Mouse (Mus musculus) adrenal gland, postnatal 36 days (tissue): ENCODE measurements at regions not wholly inside any gene's neighbourhood (a gene's known extent, or its start where the extent isn't known, plus 50 kb on each side); places are given as distances from the start of the nearest gene placed in this dataset.
A peak's percentile ranks its signal among the peaks of the same experiment; 100 is the strongest.

Source experiments
- DNase-seq, 2 experiments: peaks; one replicate each; pipeline ENCODE4 v3.0.0; 2021; ENCODE audit warnings: mixed read lengths in 1 of 2

DNA sequence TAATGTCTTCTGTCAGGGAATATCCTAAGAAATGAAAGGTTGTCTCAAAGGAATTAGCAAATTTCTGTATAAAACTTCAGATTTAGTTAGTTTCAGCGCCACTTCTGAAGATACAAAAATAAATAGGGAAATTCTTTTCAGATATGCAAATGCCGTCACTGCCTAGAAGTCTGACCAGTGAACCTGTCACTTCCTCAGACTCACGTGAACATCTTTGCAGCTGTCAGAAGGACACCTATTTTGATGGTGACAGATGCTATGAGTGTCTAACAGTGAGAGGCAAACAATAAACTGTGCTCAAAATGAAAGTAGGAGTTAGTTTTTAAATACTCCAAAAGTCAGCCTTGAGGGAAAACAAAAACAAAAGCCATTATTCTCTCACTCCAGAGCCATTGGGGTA lies 57.5 kb upstream of the Igf1r start:
- DNase-seq: no peak

DNA sequence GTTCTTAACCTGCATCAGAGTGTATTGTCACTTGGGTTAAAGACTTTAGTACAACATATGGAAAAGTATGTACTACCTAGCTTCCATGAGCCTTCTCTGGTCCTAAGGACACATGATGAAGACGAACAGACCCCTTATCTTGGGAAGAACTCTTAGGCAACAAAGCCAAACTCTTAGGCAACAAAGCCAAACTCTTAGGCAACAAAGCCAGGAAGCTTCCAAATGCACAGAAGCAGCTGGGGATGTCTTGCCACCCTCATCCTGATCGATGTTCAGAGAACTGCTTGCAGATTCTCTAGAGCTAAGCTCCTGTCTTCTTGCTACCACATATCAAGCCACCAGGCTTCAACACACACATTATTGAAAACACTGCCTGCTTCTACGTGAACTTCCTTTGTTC lies 59.7 kb upstream of the Igf1r start:
- DNase-seq: no peak

DNA sequence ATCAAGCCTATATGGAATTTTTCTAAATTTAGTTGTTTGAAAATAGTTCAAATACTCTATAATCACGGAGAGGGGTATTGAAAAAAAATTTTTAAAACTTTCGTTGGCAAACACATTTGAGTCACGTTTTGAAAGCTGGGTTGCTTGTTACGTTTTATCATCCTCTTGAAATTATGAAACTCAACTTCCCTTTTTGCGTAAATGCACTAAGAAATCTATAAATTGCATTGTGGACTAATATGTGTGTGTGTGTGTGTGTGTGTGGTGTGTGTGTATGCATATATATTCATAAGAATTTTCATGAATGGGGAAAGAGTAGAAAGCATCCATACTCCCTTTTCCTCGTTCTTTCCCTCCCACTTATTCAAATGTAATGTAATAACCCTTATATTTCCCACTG lies 69.6 kb upstream of the Igf1r start:
- no peak for DNase-seq

DNA sequence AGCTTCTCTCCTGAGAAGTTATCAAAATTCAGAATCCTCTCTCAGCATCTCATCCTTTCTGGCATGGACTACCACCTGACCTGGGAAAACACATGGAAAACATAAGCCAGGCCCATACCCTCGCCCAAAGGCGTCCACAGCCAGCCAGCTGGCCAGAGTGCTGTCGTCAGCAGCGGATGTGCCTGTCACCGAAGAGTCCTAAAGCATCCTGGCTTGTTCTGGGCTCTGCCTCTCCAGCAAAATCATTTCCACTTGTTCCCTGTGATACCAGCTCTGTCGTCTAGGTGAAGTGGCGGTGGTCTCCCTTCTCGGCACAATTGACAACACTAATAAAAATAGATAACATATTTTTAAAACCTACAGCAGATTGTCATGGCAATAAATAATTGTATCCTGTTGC lies 70.0 kb upstream of the Igf1r start:
- no peak for DNase-seq

DNA sequence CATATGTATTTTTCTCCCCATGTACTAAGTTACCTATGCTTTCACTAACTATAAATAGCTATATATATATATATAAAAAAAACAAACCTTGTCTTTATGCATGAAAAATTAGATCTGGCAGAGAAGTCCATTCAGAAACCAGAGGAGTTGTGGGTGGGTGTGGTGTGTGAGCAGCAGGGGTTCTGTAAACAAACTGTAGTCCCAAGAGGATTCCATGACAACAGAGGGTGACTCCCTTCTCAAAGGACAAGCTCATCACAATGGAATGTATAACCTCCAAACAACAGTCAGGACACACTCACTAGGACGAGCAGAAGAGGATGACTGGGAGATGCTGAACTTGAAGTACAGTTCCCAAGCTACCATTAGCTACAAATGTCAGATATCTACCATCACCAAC lies 74.4 kb upstream of the Igf1r start:
- DNase-seq: no peak

DNA sequence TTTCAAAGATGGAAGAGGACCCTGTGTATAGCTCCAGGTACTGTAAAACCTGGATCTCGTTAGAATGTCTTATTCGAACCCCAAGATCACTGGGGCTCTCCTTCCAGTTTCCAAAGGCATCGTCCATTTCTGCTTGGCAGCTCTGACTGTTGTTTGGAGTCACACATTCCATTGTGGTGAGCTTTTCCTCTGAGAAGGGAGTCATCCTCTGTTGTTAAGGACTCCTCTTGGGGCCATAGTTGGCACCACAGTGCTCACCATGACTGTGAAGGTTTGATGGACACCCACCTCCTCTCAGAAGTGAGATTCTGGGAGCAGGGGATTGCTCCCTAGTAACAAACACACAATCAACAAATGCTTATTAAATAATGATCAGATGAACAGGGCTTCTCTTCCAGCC lies 75.0 kb upstream of the Igf1r start:
- DNase-seq: no peak

DNA sequence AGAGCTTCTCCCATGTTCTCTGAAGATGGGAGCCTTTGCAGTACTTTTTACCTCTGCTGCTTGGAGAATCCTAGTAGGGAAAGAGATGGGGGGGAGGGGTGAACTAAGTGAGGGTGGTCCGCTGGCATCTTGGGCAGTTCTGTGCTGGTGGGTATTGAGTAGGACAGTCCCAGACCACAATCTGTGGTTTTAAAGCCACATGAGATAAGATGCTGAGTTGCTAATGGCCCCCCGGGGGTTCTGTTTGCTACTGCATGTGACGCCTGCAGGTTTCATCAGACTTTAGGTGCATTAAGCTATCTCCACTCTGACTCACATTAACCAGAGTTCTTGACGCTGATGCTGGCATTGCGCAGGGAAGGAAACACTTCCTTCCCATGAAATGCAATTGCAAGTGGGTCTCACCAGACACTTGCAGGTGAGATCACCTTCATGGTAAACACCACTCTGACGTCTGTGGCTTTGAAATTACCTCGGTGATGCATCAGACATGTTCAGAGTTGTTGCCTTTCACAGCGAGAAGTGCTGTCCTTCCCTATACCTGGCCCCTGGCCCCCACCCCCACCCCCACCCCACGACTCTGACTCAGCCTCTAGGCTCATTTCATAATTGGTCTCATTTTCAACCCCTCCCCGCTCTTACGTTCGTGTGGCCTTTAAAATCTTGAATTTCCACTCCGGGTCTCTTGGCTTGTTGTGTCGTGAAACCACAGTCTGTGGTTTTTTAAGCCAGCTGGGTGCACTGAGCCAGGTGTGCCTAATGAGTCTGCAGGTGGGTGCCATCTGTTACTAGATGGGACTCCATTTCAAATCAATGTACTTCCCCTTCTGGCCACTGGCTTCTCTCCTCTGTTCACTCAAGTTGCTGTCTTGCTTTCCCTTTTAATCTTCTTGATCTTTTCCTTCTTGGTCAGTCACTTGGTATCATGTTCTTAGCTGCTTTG lies 94.8 kb upstream of the Synm start:
- DNase-seq: no peak

DNA sequence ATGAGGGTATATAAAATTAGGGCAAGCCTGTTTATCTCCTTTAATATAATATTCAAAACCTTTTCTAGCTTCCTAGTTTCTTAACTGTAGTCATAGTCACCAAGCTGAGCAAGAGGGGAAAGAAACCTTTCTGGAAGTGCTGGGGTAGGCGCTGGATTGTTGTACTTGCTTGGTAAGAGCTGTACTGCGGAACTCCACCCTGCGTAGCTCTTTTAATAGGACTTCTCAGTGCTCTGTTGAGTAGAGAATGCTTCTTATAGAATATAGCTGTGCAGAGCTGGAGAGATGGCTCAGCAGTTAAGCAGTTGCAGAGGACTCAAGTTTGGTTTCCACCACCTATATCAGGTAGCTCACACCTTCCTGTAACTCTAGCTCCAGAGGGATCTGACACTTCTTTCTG lies 93.3 kb upstream of the Synm start:
- no peak for DNase-seq

DNA sequence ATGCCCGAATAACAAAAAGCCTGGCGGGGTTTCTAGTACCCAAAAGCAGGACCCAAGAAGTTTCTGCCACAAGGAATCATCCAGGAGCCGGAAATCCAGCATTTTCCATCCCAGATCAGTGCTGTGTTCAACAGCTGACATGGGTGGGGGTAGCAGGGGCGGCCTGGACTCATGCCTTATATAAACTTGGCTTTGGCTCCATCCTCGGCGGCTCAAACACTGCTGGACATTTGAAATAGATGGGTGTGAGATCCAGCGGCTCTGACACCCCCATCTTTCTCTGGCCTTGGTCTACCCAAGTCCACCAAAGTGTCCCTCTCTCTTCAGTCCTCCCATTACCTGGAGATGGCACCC lies 89.9 kb upstream of the Synm start:
- no peak for DNase-seq

DNA sequence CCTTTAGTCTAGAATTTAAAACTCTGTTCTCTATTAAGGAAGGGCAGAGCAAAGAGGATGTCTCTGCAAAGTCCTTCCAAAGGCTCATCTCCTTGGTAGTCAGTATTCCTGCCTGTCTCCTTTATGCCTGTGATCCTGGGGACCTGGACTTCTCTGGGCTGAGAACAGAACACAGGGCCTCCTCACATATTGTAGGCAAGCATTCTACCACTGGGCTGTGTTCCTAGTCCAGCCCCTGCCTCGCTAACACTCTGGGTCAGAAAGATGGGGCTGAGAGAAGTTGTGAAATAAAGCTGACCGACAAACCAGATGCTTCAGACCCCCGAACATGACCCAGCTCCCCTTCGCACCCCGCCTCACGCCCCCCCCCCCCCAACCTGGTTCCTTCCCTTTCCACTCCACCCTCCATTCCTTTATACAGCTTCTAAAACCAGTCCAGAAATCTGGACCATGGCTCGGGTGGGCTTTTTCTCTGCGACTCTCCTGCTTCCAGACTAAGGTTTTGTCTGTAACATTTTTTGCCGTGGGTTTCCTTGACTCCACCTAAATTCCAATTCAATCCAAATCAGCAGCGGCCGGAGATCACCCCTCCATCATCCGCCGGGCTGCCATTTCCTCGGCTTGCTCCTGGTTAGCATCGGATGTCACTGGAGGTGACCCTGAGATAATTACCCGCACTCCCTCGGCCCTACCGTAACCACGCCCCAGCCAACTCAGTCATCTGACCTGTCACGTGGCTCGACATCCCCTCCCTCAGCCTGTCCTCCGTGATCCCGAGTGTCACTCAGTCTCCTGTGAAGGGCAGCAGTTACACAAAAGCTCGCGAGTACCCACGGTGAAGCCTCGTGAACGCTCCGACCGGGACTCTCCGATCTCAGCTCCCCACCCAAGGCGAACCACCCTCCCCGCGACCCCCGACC lies 89.3 kb upstream of the Synm start:
- peak; percentile 57 to 66 for DNase-seq

DNA sequence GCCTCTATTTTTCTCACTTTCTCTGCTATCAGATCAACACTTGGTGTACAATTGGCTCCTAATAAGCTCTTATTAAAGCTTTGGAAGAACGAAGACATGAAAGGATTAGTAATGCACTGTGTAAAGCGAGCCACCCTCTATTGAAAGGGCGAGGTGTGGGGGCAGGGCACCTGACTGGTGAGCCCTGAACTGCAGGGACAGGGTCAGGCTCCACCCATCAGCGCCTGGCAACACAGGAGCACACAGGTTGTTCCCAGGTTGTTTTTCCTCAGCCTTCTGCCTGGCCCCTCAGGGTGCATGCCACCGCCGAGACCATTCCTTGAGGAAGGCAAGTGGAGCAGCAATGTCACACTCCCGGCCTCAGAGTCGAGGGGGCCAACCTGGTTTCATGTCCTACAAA lies 87.3 kb upstream of the Synm start:
- DNase-seq: no peak

DNA sequence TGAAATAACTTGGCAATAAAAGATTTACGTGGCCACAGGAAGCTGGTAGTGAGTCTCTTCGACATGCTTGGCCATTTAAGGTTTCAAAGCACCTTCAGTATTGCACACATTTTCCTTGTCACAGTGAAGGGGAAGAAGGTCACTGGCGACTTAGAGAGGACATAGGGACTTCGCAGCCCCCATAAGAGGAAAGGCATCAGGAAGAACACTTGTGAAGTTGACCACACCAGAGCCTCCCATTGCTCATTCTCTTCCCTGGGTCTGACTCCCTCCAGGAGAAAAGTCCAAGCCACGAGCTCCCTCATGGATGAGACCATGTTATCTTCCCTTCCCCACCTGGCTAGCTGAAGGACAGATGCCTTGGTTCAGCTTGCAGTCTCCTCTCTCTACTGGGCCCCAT lies 77.4 kb upstream of the Synm start:
- DNase-seq: no peak

DNA sequence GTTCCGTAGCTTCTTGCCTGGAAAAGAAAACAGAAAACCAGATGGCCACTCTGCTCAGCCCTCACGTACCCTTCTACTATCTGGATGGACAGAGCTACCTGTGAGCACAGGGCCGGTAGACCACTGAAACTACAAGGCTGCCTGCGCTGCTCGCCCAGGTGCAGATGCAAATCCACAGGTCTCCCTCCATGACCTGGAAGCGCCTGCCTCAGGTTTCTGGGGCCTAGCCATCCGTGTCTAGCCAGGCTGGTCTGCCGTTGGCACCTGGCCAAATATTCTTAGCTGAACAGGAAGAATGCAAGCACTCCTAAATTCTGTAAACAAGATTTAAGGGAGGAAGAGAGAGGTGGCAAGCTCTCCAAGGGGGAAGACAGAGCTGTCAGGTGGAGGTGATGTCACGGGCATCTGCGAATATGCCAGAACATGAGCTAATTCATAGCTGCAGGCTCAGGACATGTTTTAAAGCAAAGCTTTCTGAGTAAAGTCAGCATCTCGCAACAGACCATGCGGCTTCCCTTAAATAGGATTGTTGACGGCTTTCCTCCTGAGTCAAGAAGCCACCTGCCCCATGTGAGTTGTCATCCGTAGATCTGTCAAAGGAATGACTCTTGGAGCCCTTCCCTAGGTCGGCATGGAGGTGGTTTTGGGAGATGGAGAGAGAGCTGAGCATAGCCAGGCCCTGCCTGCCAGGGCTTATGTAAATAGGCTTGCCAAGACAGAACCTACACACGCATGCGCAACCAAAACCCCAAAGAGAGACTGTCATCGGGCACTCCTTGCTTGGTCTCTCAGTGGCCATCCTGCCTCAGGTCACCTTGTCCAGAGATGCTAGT lies 76.8 kb upstream of the Synm start:
- DNase-seq: no peak

DNA sequence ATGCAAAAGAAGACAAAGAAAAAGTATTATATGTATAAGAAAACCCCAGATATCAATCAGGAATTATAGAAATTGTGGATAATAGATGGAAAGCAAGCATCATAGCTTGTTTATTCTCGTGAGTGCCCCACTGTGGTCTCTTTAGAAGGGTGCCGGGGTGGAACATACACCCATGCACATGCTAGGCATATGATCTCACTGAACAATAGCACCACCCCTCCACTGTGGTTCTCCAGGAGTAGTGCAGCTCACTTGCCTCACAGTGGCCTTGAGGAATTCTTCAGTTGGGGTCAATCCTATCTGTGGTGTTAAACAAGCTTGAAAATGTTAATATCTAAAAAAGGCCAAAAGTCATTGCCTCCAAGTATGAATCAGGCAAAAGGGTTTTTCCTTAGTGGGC lies 72.2 kb upstream of the Synm start:
- DNase-seq: no peak

DNA sequence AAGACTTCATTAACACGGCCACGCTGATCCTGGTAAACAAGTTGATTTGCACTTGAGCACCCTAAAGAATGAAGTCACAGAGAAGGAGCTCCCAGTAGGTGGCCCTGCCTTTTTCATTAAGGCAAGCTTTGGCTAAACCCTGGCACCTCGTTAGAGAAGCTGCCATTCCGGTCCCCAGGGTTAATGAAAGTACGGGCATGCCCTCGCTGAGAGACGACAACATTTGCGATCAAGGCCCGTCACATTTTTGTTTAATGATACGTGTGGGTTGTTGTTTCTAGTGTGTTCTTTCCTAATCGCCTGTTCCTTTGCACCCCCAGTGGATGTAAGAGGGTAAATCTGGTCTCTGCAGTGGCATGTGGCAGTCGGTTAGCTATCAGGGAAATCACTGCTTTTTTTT lies 67.8 kb upstream of the Synm start:
- no peak for DNase-seq

DNA sequence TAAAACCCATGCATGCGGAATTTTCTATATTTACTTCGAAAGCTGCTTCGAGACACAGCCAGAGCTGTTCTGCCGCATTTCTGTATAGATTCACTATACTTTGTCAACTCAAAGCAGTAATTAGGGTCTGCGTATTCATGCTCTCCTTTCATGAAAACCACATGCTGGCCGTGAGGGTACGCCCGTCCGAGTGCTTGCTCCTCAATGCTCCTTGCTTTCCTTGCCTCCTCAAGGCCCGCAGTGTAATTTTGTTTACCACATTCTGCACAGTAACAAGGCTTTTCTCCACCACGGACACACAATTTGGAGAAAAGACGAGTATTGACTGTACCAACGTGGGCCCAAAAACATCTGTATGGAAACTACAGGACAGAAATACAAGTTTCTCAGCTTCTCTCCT lies 67.4 kb upstream of the Synm start:
- DNase-seq: no peak

DNA sequence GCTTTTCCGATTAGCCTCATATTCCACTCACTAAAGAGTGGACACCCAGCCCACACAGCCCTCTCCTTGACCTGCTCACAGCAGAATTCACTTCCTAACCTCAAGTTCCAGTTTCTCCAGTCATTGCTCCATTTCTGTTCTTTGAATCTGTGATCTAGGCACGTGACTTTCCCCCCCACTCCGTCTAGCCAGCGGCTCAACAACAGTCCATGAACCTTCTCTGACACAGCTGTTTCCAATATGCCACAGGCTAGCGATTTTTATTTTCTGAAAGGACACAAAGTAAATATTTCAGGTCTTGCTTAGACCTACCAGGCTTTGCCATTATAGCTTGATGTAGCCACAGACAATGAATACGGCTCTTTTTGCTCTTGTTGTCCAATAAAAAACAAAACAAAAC lies 66.8 kb upstream of the Synm start:
- DNase-seq: no peak

DNA sequence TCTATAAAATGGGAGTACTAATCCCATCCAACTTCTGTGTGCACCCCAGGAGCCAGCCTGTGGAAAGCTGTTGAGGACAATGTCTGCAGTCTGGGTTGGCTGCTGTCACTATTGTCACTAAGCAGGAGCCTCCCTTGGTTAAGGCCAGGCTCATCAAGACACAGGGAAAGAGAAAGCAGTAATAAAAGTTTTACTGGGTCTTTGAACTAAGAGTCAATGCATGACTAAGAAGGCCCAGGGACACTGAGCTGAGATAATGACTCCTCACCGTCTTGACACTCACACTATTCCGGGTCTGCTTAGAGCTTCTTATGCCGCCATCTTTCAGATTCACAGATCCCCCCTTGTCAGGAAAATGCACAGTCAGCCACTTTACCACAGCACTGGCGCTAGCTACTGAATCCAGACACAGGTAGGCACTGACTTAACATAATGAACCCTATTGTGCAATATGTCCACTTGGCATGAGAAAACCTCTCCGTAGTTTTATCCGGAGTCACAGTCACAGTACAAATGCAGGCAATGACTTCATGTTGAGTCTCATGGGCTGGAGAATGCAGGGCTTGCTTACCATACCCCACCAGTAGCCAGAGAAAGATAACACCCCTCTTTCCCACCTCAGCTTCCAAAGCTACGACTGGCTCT lies 66.2 kb upstream of the Synm start:
- no peak for DNase-seq

DNA sequence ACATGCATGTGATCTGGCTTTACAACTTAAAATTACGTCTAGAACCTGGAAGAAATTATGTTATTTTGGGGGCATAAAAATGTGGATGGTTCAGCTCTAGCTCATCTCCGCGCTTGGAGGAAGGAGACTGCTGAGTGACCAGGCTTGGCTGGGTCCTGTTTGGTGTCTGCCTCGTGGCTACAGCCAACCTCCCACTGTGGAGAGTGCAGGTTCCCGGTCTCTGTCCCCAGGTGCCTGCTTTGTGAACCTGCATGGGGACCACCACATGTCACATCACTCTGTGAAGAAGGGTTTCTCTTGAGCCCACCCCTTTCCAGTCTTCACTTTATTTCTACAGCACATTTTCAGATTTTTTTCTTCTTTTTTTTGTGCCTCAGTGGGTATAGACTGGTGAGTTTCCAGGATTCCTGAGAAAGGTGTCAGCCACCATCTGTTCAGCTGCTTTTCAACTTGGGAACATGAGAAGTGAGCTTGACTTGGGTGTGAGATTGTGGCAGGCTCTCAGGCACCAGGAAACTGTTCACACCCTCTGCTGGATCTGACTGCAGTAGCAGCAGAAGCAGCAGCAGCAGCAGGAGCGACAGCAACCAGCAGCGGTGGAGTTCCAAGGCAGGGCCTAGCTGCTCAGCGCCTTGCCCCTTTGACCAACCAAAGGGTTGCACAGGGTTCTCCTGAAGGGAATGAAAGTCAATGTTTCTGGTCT lies 64.6 kb upstream of the Synm start:
- DNase-seq: no peak

DNA sequence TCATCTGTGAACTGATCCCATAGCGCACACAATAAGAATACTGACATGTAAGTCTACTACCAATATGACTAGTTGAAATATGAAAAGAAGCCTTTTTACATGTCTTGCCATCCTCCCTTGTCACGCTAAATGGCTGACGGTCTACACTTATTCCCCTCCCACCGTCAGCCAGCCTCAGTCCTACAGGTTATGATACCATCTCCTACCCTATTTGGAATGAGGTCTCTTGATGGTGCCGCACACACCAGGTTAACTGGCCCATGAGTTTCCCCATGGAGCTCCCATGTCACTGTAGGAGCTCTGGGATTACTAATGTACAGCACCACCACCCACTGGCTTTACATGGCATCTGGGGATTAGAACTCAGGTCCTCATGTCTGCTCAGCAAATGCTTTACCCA lies 60.0 kb upstream of the Synm start:
- no peak for DNase-seq

DNA sequence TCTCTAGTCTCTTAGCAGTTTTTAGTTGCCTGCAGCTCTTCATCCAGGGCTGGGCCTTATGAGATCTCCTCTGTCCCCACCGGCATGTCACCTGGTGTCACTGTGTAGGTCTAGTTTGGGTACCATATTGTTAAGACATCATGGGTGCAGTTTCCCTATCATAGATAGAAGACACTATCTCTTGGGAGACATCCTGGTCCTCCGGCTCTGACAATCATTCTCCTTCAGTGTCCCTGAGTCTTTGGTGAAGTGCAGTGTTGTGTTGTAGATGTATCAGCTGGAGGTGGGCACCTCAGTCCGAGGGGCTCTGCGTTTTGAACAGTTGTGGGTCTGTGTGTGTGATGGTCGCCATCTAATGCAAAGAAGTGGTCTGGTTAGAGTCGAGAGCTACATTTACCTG lies 58.0 kb upstream of the Synm start:
- no peak for DNase-seq
